Mouse (Mus musculus): ENCODE data around the gene Gm42906. TPM values are rescaled to one million over a fixed set of nuclear protein-coding genes. Genes with fewer than 3 reads are reported as not detected.

The Gm42906 gene
- polyA plus RNA-seq (2015; fragmentation: Nextera tagmentation; extraction: Ambion mirVana), result not detected in 2 replicates

DNA sequence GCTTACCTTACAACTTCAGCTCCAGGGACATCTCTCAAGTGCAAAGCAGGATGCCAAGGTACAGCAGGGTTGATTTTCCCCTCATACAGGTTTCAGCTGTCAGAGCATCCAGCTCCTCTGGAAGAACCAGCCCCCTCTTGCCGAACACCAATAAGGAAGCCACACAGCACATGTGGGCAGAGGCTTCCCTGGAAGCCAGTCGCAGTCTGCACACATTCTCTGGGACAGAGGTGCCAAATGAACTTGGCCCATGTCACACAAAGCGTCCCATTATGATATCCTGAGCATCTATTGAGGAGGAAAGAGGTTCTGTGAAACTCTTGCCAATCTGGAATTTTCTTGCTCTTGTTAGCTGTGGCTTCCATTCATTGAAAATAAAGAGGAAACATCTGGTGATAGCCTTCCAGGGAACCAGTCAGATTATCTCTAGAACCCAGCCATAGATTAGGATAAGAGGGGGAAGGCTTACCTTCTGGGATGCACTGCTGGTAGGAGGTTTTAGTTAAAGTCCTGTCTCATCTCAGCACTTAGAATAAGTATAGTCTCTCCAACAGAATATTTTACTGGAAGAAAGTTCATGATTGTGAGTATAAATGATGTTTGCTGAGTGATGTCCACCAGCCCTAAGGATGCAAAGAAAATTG lies at the start of gene Gm42906:
Gene Gm42906 (minus strand): TSS at position 51 of the 644 bp plus-strand sequence.
- H3K27ac ChIP-seq (replicated peaks), result no peak within 1 kb of the TSS
- H3K4me3 ChIP-seq (replicated peaks), result no peak within 1 kb of the TSS
- no peak for ATAC-seq (ENCODE audit: insufficient number of reproducible peaks, low FRiP score, low TSS enrichment, low read depth)
- H3K27me3 ChIP-seq, result no peaks in the 10 kb centered on the region
- H3K9me3 ChIP-seq (replicated peaks), result no peaks in the 10 kb centered on the region
- H3K4me2 ChIP-seq (replicated peaks), result no peak within 1 kb of the TSS
- no peaks in the 10 kb centered on the region for H3K36me3 ChIP-seq
- 52% methylated on average over 3 of the region's 3 CpGs for WGBS
- H3K4me1 ChIP-seq, result no peaks in the 10 kb centered on the region
- no peak within 1 kb of the TSS for H3K9ac ChIP-seq

GRCm38 (mm10) chr5:151445695-151446094 lies 17.7 kb upstream of the Gm42906 start:
- H3K9ac ChIP-seq, result no peak overlapping the region
- H3K27me3 ChIP-seq, result no peaks in the 10 kb centered on the region
- no peak for ATAC-seq (ENCODE audit: insufficient number of reproducible peaks, low FRiP score, low TSS enrichment, low read depth)
- H3K36me3 ChIP-seq, result no peaks in the 10 kb centered on the region
- H3K4me1 ChIP-seq, result no peaks in the 10 kb centered on the region
- H3K4me3 ChIP-seq (replicated peaks), result no peak overlapping the region
- no peaks in the 10 kb centered on the region for H3K9me3 ChIP-seq (replicated peaks)
- no peak overlapping the region for H3K4me2 ChIP-seq (replicated peaks)
- H3K27ac ChIP-seq (replicated peaks), result no peak overlapping the region

- no peak for ATAC-seq (ENCODE audit: insufficient number of reproducible peaks, low FRiP score, low TSS enrichment, low read depth)
- no peaks in the 10 kb centered on the region for H3K27me3 ChIP-seq
- H3K9ac ChIP-seq, result no peak overlapping the region
- H3K4me2 ChIP-seq (replicated peaks), result no peak overlapping the region
- H3K4me3 ChIP-seq (replicated peaks), result no peak overlapping the region
- no peaks in the 10 kb centered on the region for H3K4me1 ChIP-seq
- no peak overlapping the region for H3K27ac ChIP-seq (replicated peaks)
- no peaks in the 10 kb centered on the region for H3K36me3 ChIP-seq
- H3K9me3 ChIP-seq (replicated peaks), result no peaks in the 10 kb centered on the region
Observed at GRCm38 (mm10) chr5:151435106-151435505, 7.1 kb upstream of the Gm42906 start.

DNA sequence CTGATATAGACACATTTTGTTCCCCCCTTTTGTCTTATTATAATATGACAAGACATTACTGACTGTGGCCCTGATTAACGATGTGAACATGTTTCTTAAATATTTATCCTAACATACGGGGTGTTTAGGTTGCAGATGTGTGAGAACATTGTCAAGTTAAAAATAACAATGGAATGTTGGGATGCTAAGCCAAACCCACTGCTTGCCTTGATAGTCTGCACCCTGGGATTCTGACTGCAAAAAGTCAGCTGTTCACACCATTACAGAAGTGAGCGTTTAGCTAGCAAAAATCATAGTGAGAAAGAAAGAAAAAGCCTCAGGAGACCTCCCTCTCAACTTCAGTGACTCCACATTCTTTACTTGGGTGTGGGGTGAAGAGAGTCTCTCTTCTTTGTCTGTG lies 1.5 kb downstream of the Gm42906 start:
- H3K27ac ChIP-seq (replicated peaks), result no peak overlapping the region
- WGBS, result 36% methylated on average over 3 of the region's 3 CpGs

GRCm38 (mm10) chr5:151422692-151423091 lies 5.3 kb downstream of the Gm42906 start:
- Histone ChIP-seq H3K9me3 (replicated peaks) (no peaks in the 10 kb centered on the region), H3K4me3 (replicated peaks) (no peak overlapping the region), H3K9ac (no peak overlapping the region), H3K4me1 (peaks cover 13% of the 10 kb centered on the region), H3K4me2 (replicated peaks) (no peak overlapping the region), H3K27ac (replicated peaks) (0 out of 2 replicates have a peak overlapping the region, but pooled peaks have one; percentile 19), H3K27me3 (no peaks in the 10 kb centered on the region), H3K36me3 (no peaks in the 10 kb centered on the region)
- 71% methylated on average over 6 of the region's 6 CpGs for WGBS
- no peak for ATAC-seq (ENCODE audit: insufficient number of reproducible peaks, low FRiP score, low TSS enrichment, low read depth)

More for the DNA sequence above, 1.5 kb downstream of the Gm42906 start:
- ATAC-seq (ENCODE audit: insufficient number of reproducible peaks, low FRiP score, low TSS enrichment, low read depth), result no peak
- Histone ChIP-seq H3K9ac (no peak overlapping the region), H3K9me3 (replicated peaks) (no peaks in the 10 kb centered on the region), H3K36me3 (no peaks in the 10 kb centered on the region), H3K4me2 (replicated peaks) (no peak overlapping the region), H3K4me1 (peaks cover 13% of the 10 kb centered on the region), H3K27me3 (no peaks in the 10 kb centered on the region), H3K4me3 (replicated peaks) (no peak overlapping the region)

DNA sequence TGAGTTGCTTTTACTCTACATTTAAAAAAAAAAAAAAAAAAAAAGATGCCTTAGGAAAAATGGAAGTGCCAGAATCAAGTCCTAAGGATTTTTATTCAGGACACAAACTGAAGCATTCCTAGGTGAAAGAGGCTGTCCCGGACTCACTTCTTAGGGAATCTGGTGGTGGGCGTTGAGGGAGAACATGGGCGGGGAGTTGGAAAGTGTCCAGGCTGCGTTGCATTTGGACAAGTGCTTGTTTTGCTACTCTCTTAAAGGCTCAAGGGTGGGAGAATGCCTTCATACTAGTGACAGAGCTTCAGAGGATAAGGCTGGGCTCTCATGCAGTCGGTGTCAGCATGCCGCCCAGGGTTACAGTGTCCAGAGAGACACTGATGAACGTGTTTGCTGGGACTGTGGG lies 6.1 kb downstream of the Gm42906 start:
- WGBS, result 53% methylated on average over 7 of the region's 7 CpGs
- no peak for ATAC-seq (ENCODE audit: insufficient number of reproducible peaks, low FRiP score, low TSS enrichment, low read depth)
- no peak overlapping the region for H3K4me3 ChIP-seq (replicated peaks)

DNA sequence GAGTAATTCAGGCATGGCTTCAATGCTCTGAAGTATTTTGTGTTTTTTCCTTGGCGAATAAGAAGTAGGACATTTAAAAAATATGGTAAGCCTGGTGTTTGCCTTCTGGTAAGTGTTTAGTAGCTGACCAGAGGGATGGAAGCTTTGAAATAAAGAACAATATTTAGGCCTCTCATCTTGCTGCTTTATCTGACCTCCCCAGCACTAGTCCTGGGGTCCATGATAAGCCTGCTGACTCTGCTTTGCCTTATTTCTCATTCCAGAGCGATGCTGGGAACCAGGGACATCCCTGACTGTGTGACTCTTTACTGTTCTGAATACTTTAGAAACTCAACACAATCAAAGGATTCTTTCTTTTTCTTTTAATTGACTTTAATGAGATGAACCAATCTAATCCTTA lies 9.4 kb downstream of the Gm42906 start:
- H3K4me2 ChIP-seq (replicated peaks), result no peak overlapping the region
- peaks cover 13% of the 10 kb centered on the region for H3K4me1 ChIP-seq
- H3K27ac ChIP-seq (replicated peaks), result no peak overlapping the region
- no peak overlapping the region for H3K4me3 ChIP-seq (replicated peaks)
- WGBS, result 80% methylated on average over 2 of the region's 2 CpGs
- no peaks in the 10 kb centered on the region for H3K27me3 ChIP-seq
- ATAC-seq (ENCODE audit: insufficient number of reproducible peaks, low FRiP score, low TSS enrichment, low read depth), result no peak
- H3K36me3 ChIP-seq, result no peaks in the 10 kb centered on the region
- no peaks in the 10 kb centered on the region for H3K9me3 ChIP-seq (replicated peaks)
- no peak overlapping the region for H3K9ac ChIP-seq

More for the DNA sequence above, 6.1 kb downstream of the Gm42906 start:
- H3K36me3 ChIP-seq, result no peaks in the 10 kb centered on the region
- no peaks in the 10 kb centered on the region for H3K27me3 ChIP-seq
- H3K4me2 ChIP-seq (replicated peaks), result no peak overlapping the region
- H3K27ac ChIP-seq (replicated peaks), result no peak overlapping the region
- peaks cover 13% of the 10 kb centered on the region for H3K4me1 ChIP-seq
- H3K9ac ChIP-seq, result no peak overlapping the region
- no peaks in the 10 kb centered on the region for H3K9me3 ChIP-seq (replicated peaks)

GRCm38 (mm10) chr5:151417421-151418038 lies 10.4 kb downstream of the Gm42906 start:
- 67% methylated on average over 2 of the region's 2 CpGs for WGBS
- Histone ChIP-seq H3K9me3 (replicated peaks) (no peaks in the 10 kb centered on the region), H3K4me2 (replicated peaks) (no peak overlapping the region), H3K4me1 (peaks cover 12% of the 10 kb centered on the region), H3K27me3 (no peaks in the 10 kb centered on the region), H3K9ac (no peak overlapping the region), H3K27ac (replicated peaks) (no peak overlapping the region), H3K36me3 (no peaks in the 10 kb centered on the region), H3K4me3 (replicated peaks) (no peak overlapping the region)
- ATAC-seq (ENCODE audit: insufficient number of reproducible peaks, low FRiP score, low TSS enrichment, low read depth), result no peak

DNA sequence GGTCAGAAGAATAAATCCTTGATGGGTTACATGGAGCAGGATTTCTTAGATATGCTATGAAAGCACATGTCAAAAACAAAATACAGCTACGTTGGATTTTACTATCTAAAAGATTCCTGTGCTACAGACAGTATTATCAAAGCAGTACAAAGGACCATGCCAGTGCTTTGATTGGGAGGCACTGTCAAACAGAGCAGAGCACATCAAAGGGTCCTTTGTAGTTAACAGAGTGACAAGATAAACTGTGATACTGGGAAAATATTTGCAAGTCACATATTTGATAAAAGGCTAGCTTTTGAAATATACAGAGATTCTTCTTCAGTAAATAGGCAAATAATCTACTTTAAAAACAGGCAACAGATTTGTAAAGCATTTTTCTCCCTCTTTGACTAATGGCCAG lies 11.0 kb downstream of the Gm42906 start:
- Histone ChIP-seq H3K27ac (replicated peaks) (no peak overlapping the region), H3K4me1 (peaks cover 9% of the 10 kb centered on the region), H3K9ac (no peak overlapping the region), H3K4me2 (replicated peaks) (no peak overlapping the region), H3K27me3 (no peaks in the 10 kb centered on the region), H3K36me3 (no peaks in the 10 kb centered on the region), H3K9me3 (replicated peaks) (no peaks in the 10 kb centered on the region), H3K4me3 (replicated peaks) (no peak overlapping the region)
- no peak for ATAC-seq (ENCODE audit: insufficient number of reproducible peaks, low FRiP score, low TSS enrichment, low read depth)
- 45% methylated on average over 1 of the region's 1 CpGs for WGBS

- H3K9ac ChIP-seq, result no peak overlapping the region
- no peaks in the 10 kb centered on the region for H3K27me3 ChIP-seq
- no peak overlapping the region for H3K27ac ChIP-seq (replicated peaks)
- ATAC-seq (ENCODE audit: insufficient number of reproducible peaks, low FRiP score, low TSS enrichment, low read depth), result no peak
- 63% methylated on average over 3 of the region's 3 CpGs for WGBS
- H3K4me3 ChIP-seq (replicated peaks), result no peak overlapping the region
- no peak overlapping the region for H3K4me2 ChIP-seq (replicated peaks)
- no peaks in the 10 kb centered on the region for H3K36me3 ChIP-seq
- peaks cover 7% of the 10 kb centered on the region for H3K4me1 ChIP-seq
- H3K9me3 ChIP-seq (replicated peaks), result no peaks in the 10 kb centered on the region
Observed at GRCm38 (mm10) chr5:151413617-151414016, 14.3 kb downstream of the Gm42906 start.

DNA sequence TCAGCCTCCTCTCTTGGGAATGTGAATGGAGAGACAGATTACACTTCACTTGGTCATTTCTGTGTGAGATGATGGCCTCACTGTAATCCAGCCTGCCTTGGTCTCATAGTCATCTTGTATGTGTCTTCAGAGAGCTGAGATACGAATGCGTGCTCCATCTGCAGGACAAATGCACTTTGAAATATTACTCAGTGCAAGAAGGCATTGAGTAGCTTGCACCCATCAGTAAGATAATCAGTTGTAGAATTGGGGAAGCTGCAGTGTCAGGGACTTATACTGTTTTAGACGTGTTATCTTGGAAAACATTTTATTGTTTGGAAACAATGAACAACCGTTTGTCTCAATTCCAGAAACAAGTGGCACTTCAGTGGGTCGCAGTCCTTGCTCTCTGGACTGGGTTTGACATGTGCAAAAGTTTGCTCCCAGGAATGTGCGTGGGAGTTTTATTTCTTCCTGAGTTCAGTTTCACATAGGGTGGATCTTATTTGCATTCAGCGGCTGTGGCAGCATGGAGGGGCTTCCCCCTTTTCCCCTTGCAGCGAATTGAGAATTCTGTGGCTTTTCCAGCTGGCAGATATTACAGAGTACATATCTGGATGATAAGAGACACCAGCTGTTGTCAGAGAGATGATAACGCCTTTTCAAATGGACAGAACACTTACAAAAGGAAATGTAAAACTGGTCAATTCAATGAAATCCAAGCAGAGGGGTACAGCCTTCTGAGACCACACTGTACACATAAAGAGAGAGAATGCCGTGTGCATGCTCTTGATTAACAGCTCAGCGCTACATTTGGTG lies 15.1 kb downstream of the Gm42906 start:
- Histone ChIP-seq H3K4me1 (peaks cover 7% of the 10 kb centered on the region), H3K4me2 (replicated peaks) (peak overlapping the region; percentile 27; the same call in 1 of the 2 replicates), H3K9ac (no peak overlapping the region), H3K9me3 (replicated peaks) (no peaks in the 10 kb centered on the region), H3K27ac (replicated peaks) (no peak overlapping the region), H3K27me3 (no peaks in the 10 kb centered on the region), H3K4me3 (replicated peaks) (no peak overlapping the region), H3K36me3 (no peaks in the 10 kb centered on the region)
- no peak for ATAC-seq (ENCODE audit: insufficient number of reproducible peaks, low FRiP score, low TSS enrichment, low read depth)
- 35% methylated on average over 11 of the region's 11 CpGs for WGBS
